Mouse (Mus musculus) adipocyte (in vitro differentiated cells): ENCODE measurements around the gene Slc47a2.
A peak's percentile ranks its signal among the peaks of the same experiment; 100 is the strongest.

Experiments
- DNase-seq: peaks from one replicate; pipeline ENCODE4 v3.0.0-alpha.2; 2016; ENCODE audit warnings: low spot score

Gene Slc47a2

DNA sequence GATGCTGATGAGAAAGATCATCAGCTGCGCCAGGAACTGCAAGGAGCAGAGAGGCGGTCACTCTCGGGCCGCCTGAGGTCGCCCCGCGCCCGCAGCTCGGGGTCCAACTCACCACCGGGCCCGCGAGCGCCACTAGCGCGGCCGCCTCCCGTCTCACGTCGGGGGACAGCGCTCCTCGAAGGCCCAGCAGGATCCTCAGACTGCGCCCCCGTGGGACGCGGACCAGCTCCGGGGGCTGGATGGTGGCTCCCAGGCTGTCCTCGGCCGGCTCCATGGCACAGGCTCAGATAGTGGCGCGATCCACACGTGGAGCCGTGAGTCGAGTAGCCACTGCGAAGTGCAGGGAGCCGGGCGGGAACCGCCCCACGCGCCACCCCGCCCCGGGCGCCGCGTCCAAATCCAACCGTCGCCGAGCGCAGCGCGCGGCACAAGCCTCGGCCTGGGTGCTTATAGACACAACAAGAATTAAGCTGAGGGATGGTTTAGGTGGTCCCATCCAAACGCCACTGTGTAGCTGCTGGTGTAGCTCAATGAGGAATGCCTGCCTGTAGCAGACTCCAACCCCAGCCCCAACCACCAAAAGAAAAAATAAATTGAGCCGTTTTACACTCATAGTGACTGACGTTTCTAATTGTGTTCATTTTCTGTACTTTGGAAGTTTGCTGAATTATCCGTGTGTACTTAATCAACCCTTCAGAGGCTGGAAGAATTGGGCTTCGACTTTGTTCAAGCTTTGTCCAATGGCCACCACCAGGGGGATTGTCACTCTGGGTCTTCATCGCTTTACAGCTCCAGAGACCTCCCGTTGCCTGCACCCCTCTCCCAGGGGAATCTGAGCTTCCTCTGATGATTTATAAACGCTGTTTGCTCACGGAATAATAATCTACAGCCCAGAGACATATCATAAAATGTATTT, at the start of gene Slc47a2:
Slc47a2 (minus strand) TSS at position 356 of the 916 bp plus-strand sequence.
- DNase-seq = no peak

DNA sequence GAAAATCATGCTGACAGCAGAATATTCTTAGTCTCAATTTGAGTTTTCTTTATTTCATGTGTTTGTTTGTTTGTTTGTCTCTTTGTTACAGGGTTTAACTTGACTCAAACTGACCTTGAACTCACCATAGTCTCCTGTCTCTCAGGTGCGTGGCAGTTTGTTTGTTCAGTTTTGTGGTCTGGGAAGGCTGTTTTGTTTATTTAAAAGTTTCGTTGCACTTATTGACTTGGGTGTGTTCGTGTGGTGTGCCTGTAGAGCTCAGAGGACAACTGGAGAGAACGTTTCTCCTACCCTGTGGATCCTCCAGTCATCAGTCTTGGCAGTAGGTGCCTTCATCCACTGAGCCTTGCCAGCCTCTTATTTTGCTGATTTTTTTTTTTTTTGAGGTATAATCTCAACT, 46.3 kb upstream of the Slc47a2 start:
- DNase-seq = no peak

DNA sequence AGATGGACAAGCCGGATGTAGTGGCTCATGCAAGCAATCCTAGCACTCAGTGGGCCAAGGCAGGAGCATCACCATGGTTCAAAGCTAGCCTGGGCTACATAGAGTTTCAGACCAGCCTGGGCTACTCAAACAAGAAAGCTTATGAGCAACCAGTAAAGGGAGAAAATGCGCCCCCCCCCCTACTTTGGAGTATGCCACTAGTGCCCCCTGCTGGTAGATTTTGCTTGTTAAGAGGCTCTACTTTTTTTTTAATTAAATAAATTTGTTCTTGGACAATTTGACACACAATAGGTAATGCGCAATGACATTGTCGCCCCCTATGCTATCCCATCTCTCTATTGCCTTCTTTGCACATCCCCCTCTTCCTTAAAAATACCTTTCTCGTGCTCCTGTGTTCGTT, 45.4 kb upstream of the Slc47a2 start:
- DNase-seq = peak; percentile 68

DNA sequence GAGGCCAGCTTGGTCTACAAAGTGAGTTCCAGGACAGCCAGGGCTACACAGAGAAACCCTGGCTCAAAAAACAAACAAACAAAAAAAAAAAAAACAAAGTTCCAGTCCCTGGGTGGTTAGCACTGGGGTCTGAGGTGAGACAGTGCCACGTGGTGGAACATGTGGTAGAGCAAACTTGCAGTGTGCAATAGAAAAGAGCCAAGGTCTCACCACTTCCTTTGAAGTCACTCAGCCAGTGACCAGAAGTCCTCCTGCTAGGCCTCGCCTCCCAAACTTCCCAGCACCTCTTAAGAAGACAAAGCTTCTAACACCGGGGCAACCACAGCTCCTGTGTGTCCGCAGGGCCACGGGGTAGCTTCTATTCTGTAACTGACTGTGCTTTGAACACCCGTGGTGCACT, 44.6 kb upstream of the Slc47a2 start:
- DNase-seq = no peak

DNA sequence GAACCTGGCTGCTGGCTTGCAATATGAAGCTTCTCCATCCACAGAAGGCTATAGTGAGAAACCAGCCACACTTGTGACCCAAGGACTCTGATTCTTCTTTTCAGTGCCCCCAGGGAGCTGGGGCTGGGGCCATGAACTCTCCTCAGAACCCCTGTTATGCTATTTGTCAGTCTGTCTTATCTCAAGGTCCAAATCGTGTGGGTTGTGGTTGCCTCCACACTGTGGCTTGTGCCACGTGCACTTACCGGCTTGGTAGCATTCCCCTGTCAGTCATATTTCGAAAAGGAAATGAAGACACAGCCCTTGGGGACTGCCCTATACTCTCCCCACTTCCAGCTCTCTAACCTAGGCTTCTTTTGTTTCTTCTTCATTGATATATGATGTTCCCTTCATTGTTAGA, 43.1 kb upstream of the Slc47a2 start:
- no peak for DNase-seq

DNA sequence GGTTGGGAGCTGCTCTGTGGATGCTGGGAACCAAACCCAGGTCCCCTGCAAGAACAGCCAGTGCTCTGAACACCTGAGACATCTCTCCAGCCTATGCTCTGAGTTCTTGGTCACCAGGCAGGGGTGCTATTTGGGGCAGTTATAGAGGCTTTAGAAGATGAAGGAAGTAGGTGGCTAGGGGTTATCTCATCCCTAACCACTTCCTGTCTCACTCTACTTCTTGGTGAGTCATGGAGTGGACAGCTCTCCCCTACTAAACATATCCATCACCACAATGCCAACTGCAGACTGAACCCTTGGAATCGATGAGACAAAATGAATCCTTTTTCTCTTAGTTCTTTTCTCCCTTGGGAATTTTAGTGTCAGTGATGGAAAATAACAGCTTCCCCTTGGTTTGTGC, 38.6 kb upstream of the Slc47a2 start:
- DNase-seq = no peak

DNA sequence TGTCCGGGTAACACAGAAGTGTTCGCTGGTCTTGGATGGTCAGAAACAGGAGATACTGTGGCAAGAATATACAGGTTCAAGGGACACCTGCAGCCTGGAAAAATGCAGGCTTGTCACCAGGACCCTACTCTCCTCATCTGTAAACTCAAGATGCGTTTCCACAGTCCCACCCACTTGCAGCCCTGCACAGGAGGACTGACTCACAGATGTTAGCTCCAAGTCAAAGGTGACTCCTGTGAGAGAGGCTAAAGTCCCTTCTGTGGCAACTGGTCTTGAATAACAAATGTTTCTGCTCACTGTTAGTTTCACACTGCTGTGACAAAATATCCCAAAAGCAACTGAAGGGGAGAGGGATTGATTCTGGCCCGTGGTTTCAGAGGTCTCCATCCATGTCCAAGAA, 36.0 kb upstream of the Slc47a2 start:
- no peak for DNase-seq

DNA sequence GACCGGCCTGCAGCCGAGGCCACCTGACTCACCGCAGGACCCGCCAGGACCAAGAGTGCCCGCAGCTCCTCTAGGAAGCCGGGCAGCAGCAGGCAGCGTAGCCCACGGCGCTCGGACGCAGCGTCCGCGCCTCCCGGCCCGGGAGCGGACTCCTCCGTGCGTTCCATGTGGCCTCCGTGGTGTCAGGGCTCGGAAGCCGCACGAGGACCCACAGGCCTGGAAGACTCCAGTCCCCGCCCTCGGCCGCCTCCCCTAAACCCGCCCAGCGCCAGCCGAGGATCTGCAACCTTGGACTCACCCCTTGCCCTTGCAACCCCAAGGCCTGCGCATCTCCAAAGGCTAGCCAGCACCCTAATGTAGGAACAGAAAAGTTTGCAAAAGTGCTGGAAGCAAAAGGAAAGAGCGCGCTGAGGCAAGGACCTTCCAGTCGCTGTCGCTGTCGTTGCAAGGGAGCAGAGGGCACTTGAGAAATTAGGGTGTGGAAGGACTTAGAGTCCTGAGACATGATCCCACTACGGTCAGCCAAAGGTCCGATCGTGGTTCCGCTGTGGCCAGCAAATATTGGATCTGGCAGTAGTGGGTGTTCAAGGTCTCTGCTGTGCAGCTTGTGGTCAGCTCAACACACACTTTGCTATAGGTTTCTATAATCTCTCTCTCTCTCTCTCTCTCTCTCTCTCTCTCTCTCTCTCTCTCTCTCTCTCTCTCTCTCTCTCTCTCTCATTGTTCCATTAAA, 35.4 kb upstream of the Slc47a2 start, which contains the start of gene Slc47a1:
Slc47a1 (minus strand) TSS at position 465 of the 733 bp plus-strand sequence.
- DNase-seq = no peak

DNA sequence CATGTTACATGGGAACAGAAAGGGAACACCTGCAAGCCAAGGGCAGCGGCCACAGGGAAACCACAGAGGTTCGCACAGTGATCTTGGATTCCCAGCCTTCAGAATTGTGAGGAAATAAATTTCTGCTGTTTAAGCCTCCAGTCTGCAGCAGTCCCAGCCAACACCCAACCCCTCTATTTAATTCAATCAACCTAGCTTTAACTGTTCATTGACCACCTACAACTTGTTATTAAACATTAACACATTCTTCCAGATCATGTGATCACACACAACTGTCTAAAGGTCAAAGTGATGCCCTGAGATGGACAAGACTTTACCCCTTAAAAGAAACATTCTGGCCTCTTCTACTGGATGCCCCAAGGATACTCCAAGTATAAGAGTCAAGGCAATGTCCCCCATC, 26.0 kb upstream of the Slc47a2 start:
- DNase-seq = no peak

DNA sequence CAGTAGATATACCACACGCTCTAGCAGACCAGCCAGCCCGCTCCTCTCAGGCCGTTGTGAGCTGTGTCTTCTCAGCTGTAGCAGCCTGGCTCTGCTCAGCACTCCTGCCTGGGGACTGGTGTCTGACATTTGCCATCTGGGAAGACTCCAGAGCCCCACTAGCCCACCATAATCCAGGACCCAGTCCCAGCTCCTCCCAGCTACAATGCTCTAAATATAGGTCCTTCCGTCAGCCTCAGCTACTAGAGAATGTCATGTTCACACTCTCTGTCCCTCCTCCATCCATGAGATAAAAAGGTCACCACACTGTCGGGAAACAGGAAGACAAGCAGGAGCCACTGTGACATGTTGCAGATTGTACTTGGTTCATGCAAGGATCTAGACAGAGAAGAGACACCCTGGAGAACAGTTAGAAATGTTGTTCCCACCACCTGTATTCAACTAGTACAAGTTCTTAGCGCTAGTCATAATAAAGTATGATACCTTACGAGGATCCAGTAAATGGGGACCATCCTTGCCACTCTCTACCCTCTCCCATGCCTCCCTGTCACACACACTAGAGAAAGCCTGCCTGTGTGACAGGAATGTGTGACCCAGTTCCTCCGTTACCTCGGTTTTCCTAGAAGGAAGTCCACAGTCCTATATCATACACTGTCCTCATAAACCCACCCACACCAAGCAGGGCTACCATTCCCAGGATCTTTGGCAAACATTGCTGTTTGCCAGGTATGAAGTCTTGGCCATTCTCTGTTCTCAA, 24.0 kb upstream of the Slc47a2 start:
- DNase-seq = no peak

DNA sequence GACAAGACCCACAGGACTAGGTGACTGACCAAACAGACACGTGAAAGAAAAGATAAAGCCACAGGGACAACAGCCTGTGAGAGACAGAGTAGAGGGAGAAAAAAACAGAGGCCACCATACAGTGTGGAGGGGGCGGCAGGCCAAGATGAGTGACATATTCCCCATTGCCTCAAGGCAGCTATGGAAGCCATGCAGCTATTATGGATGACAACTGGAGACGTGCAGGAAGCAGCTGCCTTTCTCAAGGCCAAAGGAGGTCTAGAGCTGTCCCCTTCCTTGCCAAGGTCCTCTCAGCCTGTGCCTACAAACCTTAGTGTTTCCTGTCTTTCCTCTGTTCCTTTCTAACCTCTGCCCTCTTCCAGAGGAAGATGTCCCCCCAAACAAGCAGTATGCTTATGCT, 23.3 kb upstream of the Slc47a2 start:
- no peak for DNase-seq

DNA sequence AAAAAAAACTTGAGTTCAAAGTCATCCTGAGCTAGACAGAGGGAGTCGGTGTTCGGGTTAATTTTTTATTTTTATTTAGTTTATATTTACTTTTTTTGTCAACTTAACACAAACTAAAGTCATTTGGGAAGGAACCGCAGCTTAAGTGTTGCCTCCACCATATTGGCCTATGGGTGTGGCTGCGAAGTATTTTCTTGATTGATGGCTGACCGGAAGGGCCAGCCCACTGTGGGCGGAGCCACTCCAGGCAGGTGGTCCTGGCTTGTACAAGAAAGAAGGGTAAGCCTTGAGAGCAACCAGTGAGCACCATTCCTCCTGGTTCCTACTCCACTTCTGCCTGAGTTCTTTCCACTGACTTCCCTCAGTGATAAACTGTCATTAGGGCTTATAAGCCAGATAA, 21.4 kb upstream of the Slc47a2 start:
- DNase-seq = no peak

DNA sequence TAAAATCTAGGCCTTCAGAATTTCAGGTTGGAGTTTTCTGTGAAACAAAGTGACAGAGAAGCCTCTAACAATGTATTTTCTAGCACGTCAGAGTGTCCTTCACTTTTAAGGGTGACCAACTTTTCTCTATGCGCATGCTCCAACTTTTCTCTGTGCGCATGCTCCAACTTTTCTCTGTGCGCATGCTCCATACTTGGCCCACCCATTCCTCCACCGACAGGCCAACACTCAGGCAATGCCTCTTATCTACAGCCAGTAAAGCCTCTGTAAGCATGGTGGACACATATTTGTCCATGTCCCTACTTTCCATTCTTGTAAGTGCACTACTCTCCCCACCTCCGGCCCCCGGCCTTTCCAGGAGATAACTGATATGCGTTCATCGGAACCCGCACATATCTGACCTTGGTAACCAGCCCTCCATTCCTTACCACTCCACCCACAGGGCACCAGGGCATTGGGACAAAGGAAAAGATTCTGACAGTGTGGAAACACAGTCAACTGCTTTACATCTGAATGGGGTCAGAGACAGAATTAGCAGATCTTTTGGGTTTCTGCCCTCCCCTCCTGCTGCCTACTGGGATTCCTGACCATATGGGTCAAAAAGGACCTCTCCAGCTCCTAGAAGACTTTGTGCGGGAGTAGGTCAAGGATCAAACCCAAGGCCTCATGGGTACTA, 19.0 kb upstream of the Slc47a2 start:
- DNase-seq = no peak

DNA sequence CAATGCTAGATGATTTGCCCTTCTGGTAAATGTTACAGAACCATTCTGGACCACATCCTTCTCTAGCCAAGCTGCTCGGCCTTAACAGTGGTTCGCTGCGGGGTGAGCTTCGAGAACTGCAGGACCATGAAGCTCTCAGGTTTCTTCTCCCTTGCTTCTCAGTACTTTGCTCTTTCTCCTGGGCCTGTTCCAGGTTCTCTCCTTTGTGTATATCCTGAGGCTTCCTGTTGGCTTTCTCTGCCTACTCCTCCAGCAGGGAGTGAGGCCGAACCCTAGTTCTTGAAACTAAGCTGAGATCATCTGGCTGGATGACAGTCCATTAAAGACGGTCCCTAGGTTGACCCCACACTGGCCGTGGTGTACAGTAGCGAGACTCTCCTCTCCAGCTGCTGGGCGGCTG, 13.9 kb upstream of the Slc47a2 start:
- no peak for DNase-seq

DNA sequence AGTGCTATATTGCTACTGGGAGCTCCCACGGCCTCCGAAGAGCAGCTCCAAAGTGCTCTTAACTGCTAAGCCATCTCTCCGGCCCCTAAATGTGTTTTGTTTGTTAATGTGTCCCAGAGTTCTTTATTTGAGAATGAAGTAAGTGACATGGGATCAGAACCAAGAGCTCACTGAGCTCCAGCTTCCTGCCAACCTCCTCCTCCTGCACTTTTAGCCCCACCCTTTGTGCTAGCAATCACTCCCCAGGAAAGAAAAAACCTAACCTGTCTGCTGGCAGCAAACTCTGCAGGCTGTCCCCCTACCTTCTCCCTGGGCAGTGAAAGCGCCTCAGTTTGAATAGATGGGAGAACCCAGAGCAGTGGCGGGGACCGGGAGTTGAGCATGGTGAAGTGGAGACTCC, 13.5 kb upstream of the Slc47a2 start:
- no peak for DNase-seq

DNA sequence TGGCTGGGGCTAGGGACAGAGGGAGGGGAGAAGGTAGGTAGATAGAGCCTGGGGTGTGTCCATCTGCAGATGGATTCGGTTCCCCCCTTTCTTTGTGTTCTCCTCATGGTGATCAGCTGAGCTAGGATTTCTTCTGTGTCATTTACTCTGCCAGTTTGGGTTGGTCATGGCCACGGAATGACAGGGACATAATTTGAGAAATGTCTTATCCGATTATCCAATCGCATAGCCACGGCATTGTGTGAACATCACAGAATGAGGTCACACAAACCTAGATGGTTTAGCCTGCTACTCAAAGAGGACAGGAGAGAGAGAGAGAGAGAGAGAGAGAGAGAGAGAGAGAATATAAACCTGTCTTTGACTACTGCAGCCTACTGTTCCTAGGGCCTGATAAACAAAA, 12.7 kb upstream of the Slc47a2 start:
- no peak for DNase-seq

DNA sequence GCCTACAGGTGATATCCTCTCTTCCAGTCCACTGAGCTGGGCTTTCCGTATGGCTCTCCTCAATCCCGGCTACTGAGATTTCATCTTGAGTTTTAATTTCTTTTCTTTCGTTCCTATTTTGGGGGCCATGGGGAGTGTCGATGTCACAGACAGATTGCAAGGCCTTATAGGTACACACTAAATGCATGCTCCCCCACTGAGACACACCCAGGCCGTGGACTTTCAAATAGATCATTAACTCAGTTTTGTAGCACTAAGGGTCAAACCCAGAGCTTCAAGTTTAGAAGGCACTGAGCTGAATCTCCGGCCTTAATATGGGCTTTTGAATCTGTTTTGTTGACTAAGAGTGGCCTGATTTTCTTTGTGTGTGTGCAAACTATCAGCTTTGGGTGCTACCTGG, 11.7 kb upstream of the Slc47a2 start:
- DNase-seq = no peak

DNA sequence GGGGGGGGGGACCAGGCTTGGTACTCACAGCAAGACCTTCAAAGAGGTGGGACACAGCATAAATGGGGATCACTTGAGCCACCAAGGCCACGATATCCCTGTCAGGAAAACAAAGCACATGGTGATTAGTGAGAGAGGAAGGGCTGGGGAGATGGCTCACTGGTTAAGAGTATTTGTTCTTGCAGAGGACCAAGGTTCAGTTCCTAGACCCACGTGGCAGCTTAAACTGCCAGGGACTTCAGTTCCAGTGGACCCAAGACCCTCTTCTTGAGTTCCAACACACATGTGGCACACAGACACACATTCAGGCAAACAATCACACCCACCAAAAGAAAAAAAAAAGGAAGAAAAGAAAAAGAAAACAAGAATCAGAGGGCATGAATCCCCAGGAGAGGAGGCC, 10.4 kb upstream of the Slc47a2 start:
- DNase-seq = no peak

DNA sequence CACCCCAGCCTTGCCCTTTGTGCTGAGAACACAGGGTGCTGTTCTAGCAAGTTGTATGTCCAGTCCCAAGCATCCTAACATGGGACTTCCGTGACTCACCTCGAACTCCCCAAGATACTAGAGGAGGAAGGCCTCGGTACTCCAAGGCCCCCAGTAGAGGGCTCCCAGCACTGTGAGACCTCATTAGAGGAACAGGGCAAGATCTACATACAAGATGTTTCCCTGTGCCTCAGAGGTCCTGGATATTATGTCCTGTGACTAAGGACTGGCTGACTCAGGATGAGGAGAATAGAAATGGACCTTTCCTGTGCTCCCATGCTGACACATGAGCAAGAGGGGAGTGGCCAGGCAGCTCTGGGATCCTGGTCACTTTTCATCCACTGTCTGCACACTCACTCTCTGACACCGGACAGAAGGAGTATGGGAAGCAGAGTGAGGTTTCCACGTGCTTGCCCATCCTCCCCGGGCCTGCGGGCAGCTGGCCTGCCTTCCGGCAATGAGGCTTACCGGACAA, 9.5 kb upstream of the Slc47a2 start:
- DNase-seq = no peak

DNA sequence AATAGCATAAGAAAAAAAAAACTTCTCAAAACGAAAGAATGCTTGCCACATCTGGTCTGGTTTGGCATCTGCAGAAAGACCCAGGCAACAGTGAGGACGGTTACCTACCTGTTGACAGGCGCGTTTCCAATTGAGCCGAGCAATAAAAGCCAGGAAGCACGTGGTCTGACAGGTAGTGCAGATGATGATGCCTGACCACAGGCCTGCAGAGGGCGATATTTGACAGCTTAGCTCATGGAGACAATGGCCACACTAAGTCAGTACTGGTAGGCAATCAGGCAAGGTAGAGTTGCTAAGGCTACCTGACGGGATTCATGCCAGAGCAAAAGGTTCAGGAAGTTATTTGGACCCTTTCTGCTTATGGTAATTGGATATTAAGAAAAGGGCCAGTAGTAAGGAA, 6.7 kb upstream of the Slc47a2 start:
- peak; percentile 37 for DNase-seq

DNA sequence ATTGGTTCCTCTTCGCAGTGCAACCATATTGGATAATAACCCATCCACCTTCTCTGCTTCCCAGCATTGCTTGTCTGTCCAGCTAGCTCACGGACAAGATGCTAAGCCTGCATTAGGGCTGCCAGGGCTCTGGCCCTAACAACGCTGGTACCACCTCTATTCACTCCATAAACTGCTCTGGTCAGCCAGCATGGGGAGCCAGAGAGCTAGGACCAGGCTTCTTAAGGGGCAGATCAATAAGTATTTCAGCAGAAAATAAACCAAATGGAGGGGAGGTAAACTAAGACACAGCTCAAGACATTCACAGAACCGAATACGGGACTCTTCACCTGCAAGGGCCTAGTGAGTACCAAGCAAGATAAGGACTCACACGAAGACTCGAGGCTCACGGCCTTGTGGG, 3.5 kb upstream of the Slc47a2 start:
- DNase-seq = no peak

DNA sequence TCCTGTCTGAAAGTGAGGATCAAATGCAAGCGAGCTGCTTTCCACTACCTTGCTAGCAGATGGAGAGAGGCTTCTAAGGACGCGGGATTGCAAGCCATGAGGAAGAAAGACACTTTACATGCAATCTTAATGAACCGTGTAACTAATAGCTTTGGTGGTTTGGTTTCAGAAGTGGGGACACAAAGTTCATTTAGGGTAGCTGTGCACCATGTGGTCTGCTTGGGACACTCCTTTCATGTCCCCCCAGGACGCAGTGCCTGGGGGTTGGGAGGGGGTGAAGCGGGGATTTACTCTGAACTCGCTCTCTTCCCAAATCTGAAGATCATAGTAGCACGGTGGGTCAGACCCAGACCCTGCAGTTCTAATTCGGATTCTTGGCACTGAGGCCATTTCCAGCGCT, 689 bp downstream of the Slc47a2 start:
- DNase-seq = no peak
